Mouse (Mus musculus): ENCODE data around the gene Pbx1. TPM values are rescaled to one million over a fixed set of nuclear protein-coding genes. Genes with fewer than 3 reads are reported as not detected.
A peak's percentile ranks its signal among the peaks of the same experiment; 100 is the strongest.

Pbx1 gene
- polyA plus RNA-seq, 1 experiment, result 12.2 TPM

GRCm38 (mm10) chr1:168292106-168292505 lies 140.0 kb downstream of the Pbx1 start:
- 76% methylated on average over 9 of the region's 9 CpGs for WGBS
- Histone ChIP-seq H3K27ac (ENCODE audit: control insufficient read depth, insufficient read depth, low read depth, low read length, poor library complexity) (no peak overlapping the region), H3K4me3 (replicated peaks; ENCODE audit: control insufficient read depth, low read depth, low read length) (no peak overlapping the region), H3K4me1 (ENCODE audit: control insufficient read depth, insufficient read depth, low read length) (peaks cover 6% of the 10 kb centered on the region)
- no peak for TF ChIP-seq CTCF (IDR thresholded peaks at IDR 0.05; ENCODE audit: control insufficient read depth, insufficient read depth, low read length)

DNA sequence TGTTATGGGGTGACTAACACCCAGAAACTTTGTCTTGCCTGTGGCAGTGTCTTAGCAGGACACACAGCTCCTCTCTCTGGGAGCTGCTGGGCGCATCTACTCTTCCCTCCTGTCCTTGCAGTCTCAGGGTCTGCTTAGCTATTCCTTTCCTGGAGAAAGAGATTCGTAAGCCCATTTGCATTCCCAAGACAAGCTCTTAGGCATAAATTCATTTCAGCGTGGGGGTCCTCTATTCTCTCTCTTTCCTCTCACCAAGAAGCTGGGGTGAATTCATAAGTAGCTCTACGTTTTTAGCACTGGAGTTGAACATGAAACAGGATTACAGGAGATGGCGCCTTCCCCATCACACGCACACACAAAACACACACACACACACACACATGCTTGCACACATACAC lies 140.4 kb downstream of the Pbx1 start:
- Histone ChIP-seq H3K4me3 (replicated peaks; ENCODE audit: control insufficient read depth, low read depth, low read length) (no peak overlapping the region), H3K27ac (ENCODE audit: control insufficient read depth, insufficient read depth, low read depth, low read length, poor library complexity) (no peak overlapping the region), H3K4me1 (ENCODE audit: control insufficient read depth, insufficient read depth, low read length) (peaks cover 6% of the 10 kb centered on the region)
- no peak for TF ChIP-seq CTCF (IDR thresholded peaks at IDR 0.05; ENCODE audit: control insufficient read depth, insufficient read depth, low read length)
- TF ChIP-seq POLR2A (IDR thresholded peaks at IDR 0.05; ENCODE audit: borderline replicate concordance, control insufficient read depth, low read depth, low read length), result no peak
- 88% methylated on average over 6 of the region's 6 CpGs for WGBS

- Histone ChIP-seq H3K4me3 (replicated peaks; ENCODE audit: control insufficient read depth, low read depth, low read length) (no peak overlapping the region), H3K27ac (ENCODE audit: control insufficient read depth, insufficient read depth, low read depth, low read length, poor library complexity) (no peak overlapping the region), H3K4me1 (ENCODE audit: control insufficient read depth, insufficient read depth, low read length) (peaks cover 6% of the 10 kb centered on the region)
- WGBS, result 56% methylated on average over 11 of the region's 11 CpGs
- TF ChIP-seq POLR2A (IDR thresholded peaks at IDR 0.05; ENCODE audit: borderline replicate concordance, control insufficient read depth, low read depth, low read length) (no peak), CTCF (IDR thresholded peaks at IDR 0.05; ENCODE audit: control insufficient read depth, insufficient read depth, low read length) (no peak)
Observed at GRCm38 (mm10) chr1:168291001-168291642, 140.9 kb downstream of the Pbx1 start.

DNA sequence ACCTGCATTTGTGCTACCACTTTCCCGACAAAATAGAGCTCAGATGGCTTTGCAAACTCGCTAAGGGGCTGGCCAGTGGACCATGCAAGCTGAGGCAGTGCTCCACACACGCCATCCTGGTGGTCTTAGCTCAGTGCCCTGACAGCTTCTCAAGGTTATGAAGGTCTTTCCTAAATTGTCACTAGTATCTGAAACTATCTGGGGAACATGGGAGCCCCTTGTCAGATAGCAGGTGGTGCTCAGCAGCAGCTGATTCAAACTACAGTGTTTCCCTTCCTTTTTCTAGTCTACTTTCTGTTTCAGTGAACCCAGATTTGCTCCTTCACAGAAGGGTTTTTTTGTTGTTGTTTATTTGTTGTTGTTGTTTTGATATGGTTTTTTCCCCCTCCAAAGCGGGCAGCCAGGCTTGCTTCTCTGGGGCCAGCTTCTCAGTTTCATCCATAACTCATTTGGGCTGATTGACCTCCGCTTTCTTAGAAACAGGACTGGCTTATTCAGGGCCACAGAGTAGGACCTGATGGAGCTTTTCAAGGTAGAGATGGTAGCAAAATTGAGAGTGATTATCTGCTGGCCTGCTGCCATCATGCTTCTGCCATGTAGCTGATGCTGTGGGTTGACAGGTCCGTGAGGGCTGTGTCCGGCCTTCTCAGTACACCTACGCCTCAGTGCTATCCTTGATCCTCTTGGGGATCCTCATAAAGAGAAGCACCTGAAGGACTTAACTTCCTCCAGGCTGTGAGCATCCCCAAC lies 141.7 kb downstream of the Pbx1 start:
- Histone ChIP-seq H3K4me1 (ENCODE audit: control insufficient read depth, insufficient read depth, low read length) (peaks cover 6% of the 10 kb centered on the region), H3K27ac (ENCODE audit: control insufficient read depth, insufficient read depth, low read depth, low read length, poor library complexity) (no peak overlapping the region), H3K4me3 (replicated peaks; ENCODE audit: control insufficient read depth, low read depth, low read length) (no peak overlapping the region)
- no peak for TF ChIP-seq CTCF (IDR thresholded peaks at IDR 0.05; ENCODE audit: control insufficient read depth, insufficient read depth, low read length)
- TF ChIP-seq POLR2A (IDR thresholded peaks at IDR 0.05; ENCODE audit: borderline replicate concordance, control insufficient read depth, low read depth, low read length), result no peak
- 79% methylated on average over 8 of the region's 8 CpGs for WGBS

- TF ChIP-seq POLR2A (IDR thresholded peaks at IDR 0.05; ENCODE audit: borderline replicate concordance, control insufficient read depth, low read depth, low read length) (no peak), CTCF (IDR thresholded peaks at IDR 0.05; ENCODE audit: control insufficient read depth, insufficient read depth, low read length) (no peak)
- 70% methylated on average over 10 of the region's 10 CpGs for WGBS
- peaks cover 6% of the 10 kb centered on the region for H3K4me1 ChIP-seq (ENCODE audit: control insufficient read depth, insufficient read depth, low read length)
- H3K27ac ChIP-seq (ENCODE audit: control insufficient read depth, insufficient read depth, low read depth, low read length, poor library complexity), result peak overlapping the region; percentile 17; the same call in 1 of the 2 replicates
- H3K4me3 ChIP-seq (replicated peaks; ENCODE audit: control insufficient read depth, low read depth, low read length), result no peak overlapping the region
Observed at GRCm38 (mm10) chr1:168288891-168289545, 143.1 kb downstream of the Pbx1 start.

- Histone ChIP-seq H3K4me1 (ENCODE audit: control insufficient read depth, insufficient read depth, low read length) (peaks cover 6% of the 10 kb centered on the region), H3K27ac (ENCODE audit: control insufficient read depth, insufficient read depth, low read depth, low read length, poor library complexity) (peak overlapping the region; percentile 33), H3K4me3 (replicated peaks; ENCODE audit: control insufficient read depth, low read depth, low read length) (no peak overlapping the region)
- TF ChIP-seq POLR2A (IDR thresholded peaks at IDR 0.05; ENCODE audit: borderline replicate concordance, control insufficient read depth, low read depth, low read length) (no peak), CTCF (IDR thresholded peaks at IDR 0.05; ENCODE audit: control insufficient read depth, insufficient read depth, low read length) (no peak)
- WGBS, result 32% methylated on average over 23 of the region's 23 CpGs
Observed at GRCm38 (mm10) chr1:168287843-168288591, 144.1 kb downstream of the Pbx1 start.

- H3K4me3 ChIP-seq (replicated peaks; ENCODE audit: control insufficient read depth, low read depth, low read length), result no peak overlapping the region
- no peak overlapping the region for H3K27ac ChIP-seq (ENCODE audit: control insufficient read depth, insufficient read depth, low read depth, low read length, poor library complexity)
- TF ChIP-seq POLR2A (IDR thresholded peaks at IDR 0.05; ENCODE audit: borderline replicate concordance, control insufficient read depth, low read depth, low read length), result no peak
- TF ChIP-seq CTCF (IDR thresholded peaks at IDR 0.05; ENCODE audit: control insufficient read depth, insufficient read depth, low read length), result no peak
- peaks cover 6% of the 10 kb centered on the region for H3K4me1 ChIP-seq (ENCODE audit: control insufficient read depth, insufficient read depth, low read length)
- WGBS, result 37% methylated on average over 2 of the region's 2 CpGs
Observed at GRCm38 (mm10) chr1:168286862-168287650, 145.0 kb downstream of the Pbx1 start.
